Mouse (Mus musculus): Measurements from ENCODE around the gene Gtdc1.

- TF ChIP-seq POLR2A (IDR thresholded peaks at IDR 0.05; ENCODE audit: insufficient read depth, low read depth, low read length): no peak
- TF ChIP-seq CTCF (IDR thresholded peaks at IDR 0.05; ENCODE audit: insufficient read depth, low read depth, low read length): no peak
Observed at GRCm38 (mm10) chr2:44976484-44976883, 49.0 kb upstream of the Gtdc1 start.
